Mouse (Mus musculus) megakaryocyte-erythroid progenitor cell, adult 5 weeks (primary cell): ENCODE measurements around the gene Hdgfl3. TPM values are rescaled to one million over a fixed set of nuclear protein-coding genes. Genes with fewer than 3 reads are reported as not detected.

Experiments
- polyA plus RNA-seq: library from polyadenylated mRNA; stranded (reverse); fragments of >175 nt; gene quantifications from 2 replicates; pipeline ENCODE4 v1.2.3, GENCODE M21; 2012

Gene Hdgfl3
- 0.43 and 1.1 TPM in 2 replicates for polyA plus RNA-seq

DNA sequence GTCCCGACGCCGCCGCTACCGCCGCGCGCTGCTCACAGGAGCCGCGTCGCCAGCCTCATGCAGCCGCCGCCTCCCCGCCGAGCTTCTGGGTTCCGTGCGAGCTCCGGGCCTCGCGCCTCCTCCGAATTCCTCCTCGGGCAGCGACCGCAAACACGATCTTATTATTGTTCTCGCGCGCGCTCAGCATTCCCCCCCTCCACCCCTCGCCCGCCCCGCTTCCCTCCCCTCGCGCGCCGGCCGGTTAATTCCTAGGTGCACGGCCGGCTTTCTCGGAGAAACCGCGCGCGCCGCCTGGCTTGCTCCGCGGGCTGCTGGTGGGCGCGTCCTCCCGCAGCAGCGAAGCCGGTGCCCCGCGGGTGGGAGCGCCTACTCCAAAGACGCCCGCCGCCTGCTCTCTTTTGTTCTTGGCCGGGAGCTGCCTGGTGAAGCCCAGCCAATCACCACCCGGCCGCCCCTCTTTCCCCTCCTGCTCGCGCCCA lies at the start of gene Hdgfl3:
Gene Hdgfl3 (minus strand): TSS at position 207 of the 479 bp plus-strand sequence.

DNA sequence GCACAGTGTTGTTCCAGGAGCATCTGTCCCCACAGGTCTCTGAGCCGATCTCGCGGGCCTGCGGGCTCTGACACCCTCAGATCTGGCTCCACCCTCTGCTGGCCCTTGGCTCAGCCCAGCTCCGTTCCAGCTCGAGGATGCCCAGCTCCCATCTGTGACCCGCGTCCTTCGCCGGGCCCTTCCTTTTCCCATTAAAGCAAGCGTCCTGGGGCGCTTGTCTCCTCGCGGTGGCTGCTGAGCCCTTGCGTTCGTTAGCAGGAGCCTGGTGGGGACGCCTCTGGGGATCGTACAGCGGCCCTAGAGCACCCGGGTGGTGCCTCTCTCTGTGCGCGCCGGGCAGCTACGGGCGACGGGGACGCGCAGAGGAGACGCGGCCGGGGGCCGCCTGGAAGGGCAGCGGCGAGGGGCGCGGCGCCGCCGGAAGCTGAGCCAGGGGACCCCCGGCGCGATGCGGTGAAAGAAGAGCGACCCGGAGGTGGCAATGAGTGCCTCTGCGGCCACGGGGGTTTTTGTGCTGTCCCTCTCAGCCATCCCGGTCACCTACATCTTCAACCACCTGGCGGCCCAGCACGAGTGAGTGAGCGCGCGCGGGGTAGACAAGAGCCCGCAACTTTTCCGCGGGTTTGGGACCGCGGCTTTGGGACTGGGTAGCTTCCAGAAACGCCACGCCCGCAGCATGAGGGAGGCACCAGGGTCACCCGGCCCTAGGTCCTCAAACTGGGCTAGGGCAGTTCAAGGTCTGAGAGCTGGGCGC lies 75.1 kb downstream of the Hdgfl3 start, which contains the start of gene Tm6sf1:
Gene Tm6sf1 (plus strand): TSS at position 34 of the 754 bp plus-strand sequence.

DNA sequence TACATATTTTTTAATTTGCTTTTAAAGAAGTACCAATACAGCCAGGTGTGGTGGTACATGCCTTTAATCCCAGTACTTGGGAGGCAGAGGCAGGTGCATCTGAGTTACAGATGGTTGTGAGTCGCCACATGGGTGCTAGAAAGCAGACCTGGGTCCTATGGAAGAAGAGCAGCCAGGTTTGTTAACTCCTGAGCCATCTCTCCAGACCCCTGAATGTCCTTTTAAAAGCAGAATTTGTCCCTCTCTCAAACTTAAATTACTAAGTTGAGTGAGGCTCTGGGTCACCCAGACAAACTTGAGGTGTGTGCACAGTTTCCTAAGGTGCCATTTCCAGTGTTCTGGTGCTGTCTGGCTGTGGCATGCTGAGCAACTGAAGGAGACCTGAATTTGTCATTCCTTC lies 78.6 kb downstream of the Hdgfl3 start, which contains the start of gene Gm10160:
Gene Gm10160 (minus strand): TSS at position 101 of the 400 bp plus-strand sequence.

Other genes with a start within 250 kb of the Hdgfl3 start
- gene Homer2, start 226.9 kb downstream of the Hdgfl3 start, polyA plus RNA-seq, result 1.5 and 2.8 TPM in 2 replicates
- gene Ramac, start 171.5 kb downstream of the Hdgfl3 start, polyA plus RNA-seq, result 34.3 and 44.4 TPM in 2 replicates
- 23.8 and 25.7 TPM in 2 replicates for gene 3110040N11Rik, start 145.0 kb downstream of the Hdgfl3 start, polyA plus RNA-seq
- 9.3 and 9.7 TPM in 2 replicates for gene Btbd1, start 105.0 kb downstream of the Hdgfl3 start, polyA plus RNA-seq
- not detected in 2 replicates for gene Gm10160, start 78.7 kb downstream of the Hdgfl3 start, polyA plus RNA-seq
- 104 and 113 TPM in 2 replicates for gene Tm6sf1, start 75.5 kb downstream of the Hdgfl3 start, polyA plus RNA-seq
- not detected in 2 replicates for gene Bnc1, start 57.8 kb upstream of the Hdgfl3 start, polyA plus RNA-seq
- gene Sh3gl3, start 239.4 kb upstream of the Hdgfl3 start, polyA plus RNA-seq, result not detected in 2 replicates